Mouse (Mus musculus) CH12.LX (cell line): ENCODE measurements around the gene Slc27a1.
A peak's percentile ranks its signal among the peaks of the same experiment; 100 is the strongest.
"Not testable (repeated sequence)": the region's sequence is repeated elsewhere in the genome, so short reads cannot be mapped to it uniquely, and the experiment has no call there.

Experiments used
- CTCF ChIP-seq, 2 experiments: IDR thresholded peaks in 1 of 2; conservative IDR thresholded peaks in 1 of 2; 2 replicates each; pipeline ENCODE4 v1.5.1; 2011 to 2012; ENCODE audit warnings: low read depth in 2 of 2, low read length in 2 of 2, improper control_type of control experiment in 1 of 2, inconsistent platforms in 1 of 2, mild to moderate bottlenecking in 1 of 2, moderate library complexity in 1 of 2
- MEF2A ChIP-seq: IDR thresholded peaks from 2 replicates; pipeline ENCODE4 v1.6.1; 2014; ENCODE audit warnings: low read depth, mild to moderate bottlenecking, inconsistent platforms, low read length, improper control_type of control experiment, borderline replicate concordance
- POLR2A ChIP-seq: IDR thresholded peaks from 2 replicates; pipeline ENCODE4 v1.6.1; 2011; ENCODE audit warnings: low read depth, mild to moderate bottlenecking, improper control_type of control experiment, low read length

GRCm38 (mm10) chr8:71519037-71519825 lies 49.5 kb upstream of the Slc27a1 start:
- not testable (repeated sequence) for TF ChIP-seq MEF2A, POLR2A
- TF ChIP-seq CTCF (conservative IDR thresholded peaks at IDR 0.05 in 1 of 2, IDR thresholded peaks at IDR 0.05 in 1 of 2; ENCODE audit: low read depth in 2 of 2, low read length in 2 of 2): peak; percentile 19 to 83; a peak in 3 of 4 replicates
